Mouse (Mus musculus): ENCODE data around the gene Laptm5.

DNA sequence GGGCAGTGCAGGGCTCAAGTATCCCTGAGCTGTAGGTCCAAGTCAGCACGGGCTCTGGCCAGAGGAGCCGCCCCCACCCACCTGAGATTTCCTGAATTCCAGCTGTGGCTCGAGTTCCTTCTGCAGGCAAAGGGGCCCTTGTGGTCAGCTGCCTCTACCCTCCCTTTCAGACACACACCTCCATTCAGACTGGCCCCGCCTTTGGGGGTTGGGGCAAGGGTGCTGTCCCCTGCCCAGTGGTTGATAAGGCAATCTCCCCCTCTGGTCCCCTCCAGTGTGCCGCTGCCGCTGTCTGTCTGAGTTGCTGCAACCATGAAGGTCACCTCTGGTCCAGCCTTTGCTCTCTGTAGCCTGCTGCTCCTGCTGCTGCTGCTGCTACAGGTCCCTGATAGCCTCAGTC lies 31.2 kb downstream of the Laptm5 start, which contains the start of gene Matn1:
- TF ChIP-seq CTCF (IDR thresholded peaks at IDR 0.05; ENCODE audit: low read depth, low read length) (no peak), POLR2A (IDR thresholded peaks at IDR 0.05; ENCODE audit: extremely low read depth, insufficient read depth, low read length) (no peak)

Measured in liver, adult 2 months (tissue).